Mouse (Mus musculus) megakaryocyte, embryonic 14.5 days (primary cell): ENCODE results near the gene Fbxo3.

Source experiments
- FLI1 ChIP-seq: IDR thresholded peaks from 2 replicates; pipeline ENCODE4 v1.6.1; 2012; ENCODE audit warnings: low read length, inconsistent platforms, mixed read lengths
- GATA1 ChIP-seq: IDR thresholded peaks from 3 replicates; pipeline ENCODE4 v1.6.1; 2012; ENCODE audit warnings: mixed read lengths, low read length, inconsistent platforms, borderline replicate concordance

- no peak for TF ChIP-seq GATA1
- TF ChIP-seq FLI1, result no peak
Measured at GRCm38 (mm10) chr2:104030381-104030780, 2.9 kb downstream of the Fbxo3 start.
